Mouse (Mus musculus) bone marrow macrophage, adult 2 months (primary cell): Measurements from ENCODE around the gene Ctse.

Experiments
- CTCF ChIP-seq: IDR thresholded peaks from 2 replicates; pipeline ENCODE4 v1.5.1; 2012; ENCODE audit warnings: low read depth, mild to moderate bottlenecking, low read length, moderate library complexity
- POLR2A ChIP-seq: IDR thresholded peaks from 2 replicates; pipeline ENCODE4 v1.6.1; 2012; ENCODE audit warnings: mild to moderate bottlenecking, low read depth, low read length, borderline replicate concordance

GRCm38 (mm10) chr1:131723549-131723948 lies 85.4 kb downstream of the Ctse start:
- TF ChIP-seq CTCF (no peak), POLR2A (no peak)
